ENCODE assay signal across 8 mouse cellular contexts in the genomic region with DNA sequence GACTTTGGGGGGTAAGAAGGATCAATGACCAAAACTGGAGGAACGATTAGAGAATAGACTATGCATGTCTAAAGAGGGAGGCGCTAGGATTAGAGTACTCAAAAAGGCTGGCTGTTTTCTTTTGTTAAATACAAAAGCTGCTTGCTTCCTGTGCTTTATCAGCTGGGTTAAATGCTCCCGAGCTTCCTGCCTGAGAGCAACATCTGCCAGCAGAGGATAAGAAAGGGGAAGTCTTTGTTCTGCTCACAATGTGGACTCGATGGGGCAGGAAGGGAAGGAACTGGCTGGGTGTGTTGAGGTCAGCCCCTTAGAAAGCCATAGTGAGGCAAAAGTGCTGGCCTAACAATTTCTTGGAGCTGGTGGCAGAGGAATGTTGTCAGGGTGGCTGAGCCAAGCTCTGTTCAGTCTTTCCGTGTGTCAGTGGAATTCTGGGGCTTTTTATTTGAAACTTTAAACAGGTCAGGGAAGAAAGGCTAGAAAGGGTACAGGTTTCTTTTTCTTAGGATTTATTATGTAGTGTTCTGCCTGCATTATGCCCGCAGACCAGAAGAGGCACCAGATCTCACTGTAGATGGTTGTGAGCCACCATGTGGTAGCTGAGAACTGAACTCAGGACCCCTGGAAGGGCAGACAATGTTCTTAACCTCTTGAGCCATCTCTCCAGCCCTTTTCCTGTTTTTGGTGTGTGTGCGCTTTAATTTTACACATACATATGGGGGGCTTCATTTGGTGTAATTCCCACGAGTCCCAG. TPM values are rescaled to one million over a fixed set of nuclear protein-coding genes. Genes with fewer than 3 reads are reported as not detected.
DNase-seq lines count a peak whose midpoint lies in the region; ATAC-seq and TF ChIP-seq lines count a peak whose summit lies in the region.

No protein-coding gene starts in this region.

- H3K4me3 ChIP-seq in layer of hippocampus, adult 2 months: no peak overlapping the region
- no peak overlapping the region for H3K4me3 ChIP-seq in heart, embryonic 11.5 days (ENCODE audit: low read depth, low read length)
- H3K4me3 ChIP-seq in kidney, postnatal 0 days (replicated peaks; ENCODE audit: low read depth, low read length): no peak overlapping the region

- H3K4me1 ChIP-seq in heart, embryonic 11.5 days (ENCODE audit: control insufficient read depth, insufficient read depth, low read length): no peaks in the 10 kb centered on the region
- no peaks in the 10 kb centered on the region for H3K4me1 ChIP-seq in kidney, postnatal 0 days (replicated peaks; ENCODE audit: insufficient read depth, low read length)

- TF ChIP-seq CTCF in layer of hippocampus, adult 2 months (conservative IDR thresholded peaks at IDR 0.05): peak; percentile 60
- peak; percentile 37 for TF ChIP-seq CTCF in kidney, postnatal 0 days (IDR thresholded peaks at IDR 0.05; ENCODE audit: low read depth)

- no peaks in the 10 kb centered on the region for H3K9me3 ChIP-seq in heart, embryonic 11.5 days (replicated peaks; ENCODE audit: control insufficient read depth, low read length)
- no peaks in the 10 kb centered on the region for H3K9me3 ChIP-seq in kidney, postnatal 0 days (replicated peaks; ENCODE audit: low read length)

- peak in 1 of 2 experiments; percentile 39 for DNase-seq in layer of hippocampus, adult 2 months (ENCODE audit: low spot score in 2 of 2)
- DNase-seq in layer of hippocampus, postnatal 25 days (ENCODE audit: extremely low spot score in 1 of 2, low spot score in 1 of 2): no peak
- DNase-seq in c-Kit-positive CD71-negative TER-119-negative erythroid progenitor cells, embryonic 14.5 days (ENCODE audit: low read depth): peak; percentile 74
- peak; percentile 72 for DNase-seq in kidney, postnatal 0 days (ENCODE audit: low spot score)
- DNase-seq in thymus, postnatal 25 days: no peak

- peak overlapping the region; percentile 77 for H3K27ac ChIP-seq in layer of hippocampus, adult 2 months
- peak overlapping the region; percentile 41 for H3K27ac ChIP-seq in heart, embryonic 11.5 days (ENCODE audit: low read depth, low read length)
- H3K27ac ChIP-seq in kidney, postnatal 0 days: peak overlapping the region; percentile 68; the same call in 1 of the 2 replicates

- peak; percentile 79 for ATAC-seq in heart, embryonic 11.5 days (replicated peaks; ENCODE audit: insufficient number of reproducible peaks, low FRiP score, low TSS enrichment)
- peak; percentile 57; the same call in 1 of the 2 replicates for ATAC-seq in kidney, postnatal 0 days (replicated peaks; ENCODE audit: low FRiP score, low read depth)
- peak; percentile 97 for ATAC-seq in megakaryocyte-erythroid progenitor cell, adult 5-6 weeks (replicated peaks; ENCODE audit: low FRiP score, low TSS enrichment, poor library complexity, severe bottlenecking)
- ATAC-seq in cerebellum, adult (ENCODE audit: insufficient number of reproducible peaks, low FRiP score, low TSS enrichment): no peak

- WGBS in heart, embryonic 11.5 days (ENCODE audit: insufficient replicate concordance): 51% methylated on average over 8 of the region's 8 CpGs
- WGBS in kidney, postnatal 0 days: 65% methylated on average over 8 of the region's 8 CpGs

- no peak overlapping the region for H3K9ac ChIP-seq in heart, embryonic 11.5 days (ENCODE audit: low read depth, low read length)
- no peak overlapping the region for H3K9ac ChIP-seq in kidney, postnatal 0 days (ENCODE audit: low read depth, low read length)

- no peaks in the 10 kb centered on the region for H3K27me3 ChIP-seq in heart, embryonic 11.5 days (ENCODE audit: control insufficient read depth, insufficient read depth, low read length)
- H3K27me3 ChIP-seq in kidney, postnatal 0 days (ENCODE audit: insufficient read depth, low read length): no peaks in the 10 kb centered on the region

- H3K36me3 ChIP-seq in heart, embryonic 11.5 days (ENCODE audit: control insufficient read depth, insufficient read depth, low read length): peaks cover 40% of the 10 kb centered on the region
- peaks cover 46% of the 10 kb centered on the region for H3K36me3 ChIP-seq in kidney, postnatal 0 days (ENCODE audit: insufficient read depth, low read length)

- no peak overlapping the region for H3K4me2 ChIP-seq in heart, embryonic 11.5 days
- no peak overlapping the region for H3K4me2 ChIP-seq in kidney, postnatal 0 days (ENCODE audit: low read length)

RNA-seq across cellular contexts. Expression of gene Cep68, which starts 17.9 kb away (rescaled TPM):
- total RNA-seq in layer of hippocampus, adult 2 months (2021): 10 to 100 TPM; 34.0 to 36.3 TPM
- 10 to 100 TPM; 29.1 to 34.0 TPM for total RNA-seq in layer of hippocampus, postnatal 25 days (2021)
- polyA plus RNA-seq in heart, embryonic 11.5 days (2014; fragmentation: Nextera tagmentation; extraction: Ambion mirVana): 32.0 and 32.8 TPM in 2 replicates
- polyA plus RNA-seq in kidney, postnatal 0 days (2015; fragmentation: Nextera tagmentation; extraction: Ambion mirVana): 22.5 and 24.9 TPM in 2 replicates
- total RNA-seq in megakaryocyte-erythroid progenitor cell, adult 5-6 weeks (2014; fragmentation: Nextera tagmentation): 22.6 and 22.7 TPM in 2 replicates
- 24.9 and 25.7 TPM in 2 replicates for total RNA-seq in megakaryocyte-erythroid progenitor cell, adult 5-6 weeks (2017)

RNA-seq across cellular contexts. Expression of gene Rab1a, which starts 30.1 kb away (rescaled TPM):
- 100 to 1,000 TPM; 161 to 162 TPM for total RNA-seq in layer of hippocampus, adult 2 months (2021)
- 100 to 1,000 TPM; 170 to 171 TPM for total RNA-seq in layer of hippocampus, postnatal 25 days (2021)
- 197 and 209 TPM in 2 replicates for polyA plus RNA-seq in heart, embryonic 11.5 days (2014; fragmentation: Nextera tagmentation; extraction: Ambion mirVana)
- polyA plus RNA-seq in kidney, postnatal 0 days (2015; fragmentation: Nextera tagmentation; extraction: Ambion mirVana): 322 and 341 TPM in 2 replicates
- total RNA-seq in megakaryocyte-erythroid progenitor cell, adult 5-6 weeks (2014; fragmentation: Nextera tagmentation): 69.5 and 81.8 TPM in 2 replicates
- 61.2 and 68.1 TPM in 2 replicates for total RNA-seq in megakaryocyte-erythroid progenitor cell, adult 5-6 weeks (2017)

Comparison
In these comparisons a context has a peak if more than half of its experiments do, and no peak if none do; other contexts are left out.
1. DNase-seq: peak in c-Kit-positive CD71-negative TER-119-negative erythroid progenitor cells, embryonic 14.5 days (single experiment) and kidney, postnatal 0 days (single experiment); none in layer of hippocampus, postnatal 25 days (0 of 2) and thymus, postnatal 25 days (single experiment).
2. Peak in every context shown above with its lines, with median percentiles within 50 percentile points of each other: H3K27ac ChIP-seq.